Mouse (Mus musculus): ENCODE measurements at regions not wholly inside any gene's neighbourhood (a gene's known extent, or its start where the extent isn't known, plus 50 kb on each side); places are given as distances from the start of the nearest gene placed in this dataset.

DNA sequence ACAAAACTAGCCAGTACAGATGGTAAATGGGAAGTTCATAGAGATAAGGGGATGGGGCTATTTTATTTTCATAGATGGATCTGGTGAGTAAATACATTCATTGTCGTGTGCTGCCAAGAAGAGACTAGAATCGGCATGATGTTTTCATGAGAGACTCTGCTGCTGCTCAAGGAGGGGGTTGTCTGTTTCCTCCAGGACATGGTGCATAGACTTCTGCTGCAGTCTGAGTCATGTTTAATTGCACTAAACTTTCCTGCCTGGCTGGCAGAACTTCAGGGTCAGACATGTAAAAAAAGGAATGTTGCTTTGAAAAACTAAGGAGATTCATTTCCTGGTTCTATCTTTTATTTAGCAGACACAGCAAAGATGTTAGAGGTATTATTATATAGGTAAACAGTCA lies 100.9 kb upstream of the B430305J03Rik start:
- no peak for DNase-seq

GRCm38 (mm10) chr3:61460076-61460475 lies 94.3 kb upstream of the B430305J03Rik start:
- DNase-seq: no peak

- DNase-seq: no peak
Measured at GRCm38 (mm10) chr3:61456598-61456997, 90.8 kb upstream of the B430305J03Rik start.

GRCm38 (mm10) chr3:61442000-61442739 lies 76.4 kb upstream of the B430305J03Rik start:
- DNase-seq: no peak

DNA sequence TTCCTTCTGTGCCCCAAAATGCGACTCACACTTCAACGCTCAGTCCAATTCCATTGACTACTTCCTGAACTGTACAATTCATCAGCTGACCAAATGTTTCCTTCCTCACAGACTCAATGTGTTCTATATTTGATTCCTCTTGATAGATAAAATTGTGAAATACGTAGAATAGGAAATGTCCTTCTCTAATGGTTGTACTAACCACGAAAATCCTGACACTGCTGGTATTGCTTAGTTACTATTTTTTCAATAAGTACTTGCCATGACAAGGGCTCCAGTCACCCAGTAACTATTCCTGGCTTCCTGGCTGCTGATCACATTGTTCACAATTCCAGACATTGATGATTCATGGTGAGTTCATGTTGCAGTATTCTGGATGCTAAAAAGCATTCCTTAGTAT lies 75.7 kb upstream of the B430305J03Rik start:
- no peak for DNase-seq

- no peak for DNase-seq
Measured at GRCm38 (mm10) chr3:61428713-61429112, 63.0 kb upstream of the B430305J03Rik start.

DNA sequence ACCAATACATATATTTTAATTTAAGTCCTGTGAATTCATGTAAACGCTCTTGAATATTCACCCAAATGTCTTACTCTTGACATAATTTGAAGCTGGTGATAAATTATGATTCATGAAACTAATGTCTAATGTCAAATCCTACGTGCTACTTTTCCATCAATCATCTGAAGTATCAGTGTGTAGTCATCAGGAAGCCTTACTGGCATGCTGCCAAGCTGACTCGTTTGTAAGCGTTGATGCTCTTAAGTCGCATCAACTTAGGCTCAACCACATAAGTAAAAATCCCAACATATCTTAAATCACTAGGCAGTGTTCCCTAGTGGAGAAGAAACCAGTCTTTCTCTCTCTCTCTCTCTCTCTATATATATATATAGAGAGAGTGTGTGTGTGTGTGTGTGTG lies 58.2 kb upstream of the B430305J03Rik start:
- DNase-seq: no peak

- DNase-seq: no peak
Measured at GRCm38 (mm10) chr3:61419706-61420105, 54.0 kb upstream of the B430305J03Rik start.

DNA sequence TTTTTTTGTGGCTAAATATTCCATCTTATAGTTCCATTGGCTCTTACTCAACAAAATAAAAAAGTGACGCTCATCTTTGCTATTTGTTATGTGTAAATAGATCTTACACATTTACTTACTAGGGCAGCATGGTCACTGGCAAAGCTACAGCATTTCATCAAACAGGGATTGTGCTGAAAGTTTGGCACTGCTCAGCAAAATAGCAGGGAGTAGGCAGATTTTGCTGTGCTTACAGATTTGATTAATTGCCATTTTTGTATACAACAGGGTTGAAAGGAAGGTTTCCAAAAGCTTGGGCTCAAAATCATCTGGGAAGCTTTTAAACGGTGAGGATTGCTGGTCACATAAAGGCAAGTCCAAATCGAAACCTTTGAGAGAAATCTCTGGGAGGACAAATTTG lies 52.3 kb upstream of the B430305J03Rik start:
- no peak for DNase-seq
